Mouse (Mus musculus): ENCODE measurements around the gene Rnf187.

Gene Rnf187

GRCm38 (mm10) chr11:58938322-58939087, at the start of gene Rnf187:
Rnf187 (minus strand) TSS chr11:58938916.
- DNase-seq, result peak; percentile 95

GRCm38 (mm10) chr11:58985299-58985917, 46.7 kb upstream of the Rnf187 start:
- DNase-seq, result no peak

GRCm38 (mm10) chr11:58984657-58985056, 45.9 kb upstream of the Rnf187 start:
- no peak for DNase-seq

GRCm38 (mm10) chr11:58983691-58984341, 45.1 kb upstream of the Rnf187 start:
- no peak for DNase-seq

GRCm38 (mm10) chr11:58982471-58983097, 43.9 kb upstream of the Rnf187 start:
- no peak for DNase-seq

GRCm38 (mm10) chr11:58981541-58982447, 43.1 kb upstream of the Rnf187 start:
- DNase-seq, result no peak

- no peak for DNase-seq
These were observed 41.8 kb upstream of the Rnf187 start for GRCm38 (mm10) chr11:58980381-58980990.

- DNase-seq, result no peak
These were observed 40.9 kb upstream of the Rnf187 start for GRCm38 (mm10) chr11:58979661-58980060.

GRCm38 (mm10) chr11:58979183-58979582, 40.5 kb upstream of the Rnf187 start:
- DNase-seq, result no peak

GRCm38 (mm10) chr11:58978706-58979030, 40.0 kb upstream of the Rnf187 start:
- DNase-seq, result no peak

GRCm38 (mm10) chr11:58978027-58978705, 39.5 kb upstream of the Rnf187 start, which contains the start of gene Trim11:
Trim11 (plus strand) TSS chr11:58978093.
- DNase-seq, result peak; percentile 58

GRCm38 (mm10) chr11:58977607-58978026, 38.9 kb upstream of the Rnf187 start:
- DNase-seq, result no peak

GRCm38 (mm10) chr11:58977150-58977549, 38.4 kb upstream of the Rnf187 start:
- DNase-seq, result no peak

- DNase-seq, result no peak
These were observed 35.7 kb upstream of the Rnf187 start for GRCm38 (mm10) chr11:58974414-58974813.

- no peak for DNase-seq
These were observed 33.1 kb upstream of the Rnf187 start for GRCm38 (mm10) chr11:58971796-58972195.

GRCm38 (mm10) chr11:58970831-58971530, 32.3 kb upstream of the Rnf187 start:
- peak; percentile 8 for DNase-seq

- no peak for DNase-seq
These were observed 30.9 kb upstream of the Rnf187 start for GRCm38 (mm10) chr11:58969659-58970058.

GRCm38 (mm10) chr11:58969027-58969426, 30.3 kb upstream of the Rnf187 start:
- DNase-seq, result no peak

GRCm38 (mm10) chr11:58968551-58968950, 29.8 kb upstream of the Rnf187 start:
- peak; percentile 18 for DNase-seq

GRCm38 (mm10) chr11:58967346-58967745, 28.6 kb upstream of the Rnf187 start:
- DNase-seq, result no peak

Measured in cerebellum, adult 11-12 months (tissue).